8 mouse cellular contexts compared by ENCODE assay signal in genomic region chr8:84519767-84520626, GRCm38 (mm10).
A peak's percentile ranks its signal among the peaks of the same experiment; 100 is the strongest.
DNase-seq lines count a peak whose midpoint lies in the region; ATAC-seq and TF ChIP-seq lines count a peak whose summit lies in the region.

No protein-coding gene starts in this region.

- peak overlapping the region; percentile 20 for H3K4me2 ChIP-seq in heart, embryonic 12.5 days

- WGBS in heart, embryonic 12.5 days, result 47% methylated on average over 17 of the region's 17 CpGs

- H3K9ac ChIP-seq in heart, embryonic 12.5 days, result no peak overlapping the region

- H3K27ac ChIP-seq in cortical plate, adult 2 months (ENCODE audit: insufficient read depth, low read length), result peak overlapping the region; percentile 62
- H3K27ac ChIP-seq in heart, embryonic 12.5 days (ENCODE audit: poor library complexity, severe bottlenecking), result no peak overlapping the region

- no peaks in the 10 kb centered on the region for H3K9me3 ChIP-seq in heart, embryonic 12.5 days (replicated peaks)

- H3K36me3 ChIP-seq in heart, embryonic 12.5 days, result no peaks in the 10 kb centered on the region

- no peak for TF ChIP-seq POLR2A in cortical plate, adult 2 months (IDR thresholded peaks at IDR 0.05; ENCODE audit: extremely low read depth, insufficient read depth, low read length)

- intact Hi-C loops in heart, postnatal 25 days (cut with DNase I), result no loop called here
- intact Hi-C loops in left cerebral cortex, postnatal 25 days (cut with DNase I), result loop anchor here (2.0 to 5.0 kb wide), 3 partner anchors 25 to 105 kb away; no protein-coding TSS in a partner anchor

- peak; percentile 12 for DNase-seq in heart, adult 8-10 months (ENCODE audit: low spot score)
- no peak for DNase-seq in heart, postnatal 25 days (ENCODE audit: low spot score)
- peak; percentile 70 to 96 for DNase-seq in left cerebral cortex, postnatal 25 days (ENCODE audit: low spot score in 2 of 2)
- no peak for DNase-seq in spleen, postnatal 14 days (ENCODE audit: low spot score in 2 of 2)

- H3K4me3 ChIP-seq in cortical plate, adult 2 months (ENCODE audit: insufficient read depth, low read length), result no peak overlapping the region
- no peak overlapping the region for H3K4me3 ChIP-seq in heart, embryonic 12.5 days

- ATAC-seq in heart, embryonic 12.5 days (ENCODE audit: insufficient number of reproducible peaks, low FRiP score), result no peak
- ATAC-seq in CD4-positive, CD25-positive, alpha-beta regulatory T cell, adult 4 months, result no peak
- no peak for ATAC-seq in inflammation-experienced regulatory T-cells, adult 6 months

- no peaks in the 10 kb centered on the region for H3K27me3 ChIP-seq in heart, embryonic 12.5 days (replicated peaks)

- TF ChIP-seq CTCF in cortical plate, adult 2 months (IDR thresholded peaks at IDR 0.05; ENCODE audit: extremely low read depth, insufficient read depth, low read length), result no peak

- H3K4me1 ChIP-seq in cortical plate, adult 2 months (ENCODE audit: control insufficient read depth, insufficient read depth, low read length), result peaks cover 7% of the 10 kb centered on the region
- peaks cover 9% of the 10 kb centered on the region; the same call in 1 of the 2 replicates for H3K4me1 ChIP-seq in heart, embryonic 12.5 days (replicated peaks)

Comparison
In these comparisons a context has a peak if more than half of its experiments do, and no peak if none do; other contexts are left out.
1. DNase-seq: peak in heart, adult 8-10 months (single experiment) and left cerebral cortex, postnatal 25 days (2 of 2); none in heart, postnatal 25 days (single experiment) and spleen, postnatal 14 days (0 of 2).